Mouse (Mus musculus) limb, embryonic 15.5 days (tissue): ENCODE results near the gene Carf. TPM values are rescaled to one million over a fixed set of nuclear protein-coding genes. Genes with fewer than 3 reads are reported as not detected.

ENCODE experiments used
- ATAC-seq: fragments of 200-750 bp; cut with Nextera tagmentation; 2 replicates; pipeline ENCODE4 v1.8.0; 2017; ENCODE audit warnings: low read depth, moderate TSS enrichment; ENCODE audit not compliant: insufficient number of reproducible peaks, low FRiP score, low TSS enrichment
- H3K27ac ChIP-seq: fragments of 300-500 bp; sonication (generic); 2 replicates; pipeline ENCODE4 v1.5.1; 2015; ENCODE audit warnings: moderate library complexity, mild to moderate bottlenecking, inconsistent platforms
- H3K27me3 ChIP-seq: fragments of 300-500 bp; sonication (generic); 2 replicates; pipeline ENCODE4 v1.6.1; 2015; ENCODE audit warnings: inconsistent platforms
- H3K36me3 ChIP-seq: fragments of 300-500 bp; sonication (generic); 2 replicates; pipeline ENCODE4 v1.6.1; 2015; ENCODE audit warnings: inconsistent platforms
- H3K4me1 ChIP-seq: fragments of 300-500 bp; sonication (generic); 2 replicates; pipeline ENCODE4 v1.6.1; 2015; ENCODE audit warnings: inconsistent platforms
- H3K4me2 ChIP-seq: fragments of 300-500 bp; sonication (generic); 2 replicates; pipeline ENCODE4 v1.6.1; 2015; ENCODE audit warnings: mild to moderate bottlenecking, inconsistent platforms
- H3K4me3 ChIP-seq: fragments of 300-500 bp; sonication (generic); 2 replicates; pipeline ENCODE4 v1.5.1; 2015; ENCODE audit warnings: mild to moderate bottlenecking, inconsistent platforms
- H3K9ac ChIP-seq: fragments of 300-500 bp; sonication (generic); 2 replicates; pipeline ENCODE4 v1.6.1; 2015; ENCODE audit warnings: inconsistent platforms
- H3K9me3 ChIP-seq: fragments of 300-500 bp; sonication (generic); 2 replicates; pipeline ENCODE4 v1.6.1; 2016; ENCODE audit warnings: inconsistent platforms
- WGBS: fragments of 180-500 bp; shearing (Covaris S2); methylation state at CpG from one replicate; pipeline ENCODE4 v1.1.7; 2015; 5-methylcytosine and 5-hydroxymethylcytosine counted together
- polyA plus RNA-seq: library from polyadenylated mRNA; unstranded; fragments of >200 nt; fragmentation: Nextera tagmentation; extraction: Ambion mirVana; gene quantifications from 2 replicates; pipeline ENCODE4 v1.2.1, GENCODE M21; 2015

The Carf gene
- polyA plus RNA-seq, 1 experiment from 2014 or later, result 6.8 TPM

GRCm38 (mm10) chr1:60180784-60181221, 82.8 kb downstream of the Carf start:
- Histone ChIP-seq H3K4me1 (peaks cover 8% of the 10 kb centered on the region), H3K27me3 (no peaks in the 10 kb centered on the region), H3K4me2 (peak overlapping the region; percentile 51), H3K27ac (peak overlapping the region; percentile 97), H3K36me3 (no peaks in the 10 kb centered on the region), H3K9ac (peak overlapping the region; percentile 90), H3K4me3 (peak overlapping the region; percentile 95), H3K9me3 (no peaks in the 10 kb centered on the region)
- no peak; the same call in 1 of the 2 replicates for ATAC-seq
- under 1% methylated on average over 30 of the region's 30 CpGs for WGBS

- H3K9me3 ChIP-seq, result no peaks in the 10 kb centered on the region
- H3K9ac ChIP-seq, result no peak overlapping the region
- H3K27me3 ChIP-seq, result no peaks in the 10 kb centered on the region
- H3K4me1 ChIP-seq, result no peaks in the 10 kb centered on the region
- H3K36me3 ChIP-seq, result 0 out of 2 replicates have a peak, but pooled peaks cover 4% of the 10 kb centered on the region
- H3K4me2 ChIP-seq, result no peak overlapping the region
- ATAC-seq, result no peak
- H3K4me3 ChIP-seq, result no peak overlapping the region
- H3K27ac ChIP-seq, result no peak overlapping the region
Observed at GRCm38 (mm10) chr1:60188454-60188853, 90.4 kb downstream of the Carf start.

DNA sequence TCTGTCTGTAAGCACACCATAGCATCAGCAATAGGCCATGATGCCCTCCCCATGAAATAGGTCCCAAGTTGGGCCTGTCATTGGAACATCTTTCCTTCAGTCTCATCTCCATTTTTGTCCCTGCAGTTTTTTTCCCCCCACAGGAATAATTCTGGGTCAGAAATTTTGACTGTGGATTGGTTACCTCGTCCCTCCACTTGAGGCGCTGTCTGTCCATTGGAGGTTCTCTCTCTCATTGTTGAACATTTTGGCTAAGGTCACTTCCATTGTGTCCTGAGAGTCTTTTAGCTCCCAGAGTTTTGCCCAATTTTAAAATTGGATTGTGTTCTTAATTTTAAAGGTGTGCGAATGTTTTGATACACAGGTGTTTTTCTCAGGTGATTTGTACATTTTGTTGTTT, 98.8 kb downstream of the Carf start:
- 76% methylated on average over 3 of the region's 3 CpGs for WGBS

GRCm38 (mm10) chr1:60199006-60199405, 101.0 kb downstream of the Carf start:
- peaks cover 51% of the 10 kb centered on the region for H3K36me3 ChIP-seq

More for the DNA sequence above, 98.8 kb downstream of the Carf start:
- no peak overlapping the region for H3K4me2 ChIP-seq
- H3K27me3 ChIP-seq, result no peaks in the 10 kb centered on the region
- no peak overlapping the region for H3K9ac ChIP-seq
- ATAC-seq, result no peak
- H3K4me3 ChIP-seq, result no peak overlapping the region
- no peaks in the 10 kb centered on the region for H3K4me1 ChIP-seq
- no peaks in the 10 kb centered on the region for H3K9me3 ChIP-seq
- H3K36me3 ChIP-seq, result peaks cover 30% of the 10 kb centered on the region
- H3K27ac ChIP-seq, result no peak overlapping the region

More at GRCm38 (mm10) chr1:60199006-60199405, 101.0 kb downstream of the Carf start:
- H3K9ac ChIP-seq, result no peak overlapping the region
- H3K9me3 ChIP-seq, result no peaks in the 10 kb centered on the region
- no peak for ATAC-seq
- H3K4me2 ChIP-seq, result no peak overlapping the region
- no peaks in the 10 kb centered on the region for H3K27me3 ChIP-seq
- WGBS, result 72% methylated on average over 4 of the region's 4 CpGs
- no peaks in the 10 kb centered on the region for H3K4me1 ChIP-seq
- H3K27ac ChIP-seq, result no peak overlapping the region
- no peak overlapping the region for H3K4me3 ChIP-seq

Other genes starting within 250 kb of the Carf start
- 5.6 and 8.3 TPM in 2 replicates for gene Fam117b, start 185.2 kb upstream of the Carf start, polyA plus RNA-seq
- 0.84 and 1.0 TPM in 2 replicates for gene Ica1l, start 55.1 kb upstream of the Carf start, polyA plus RNA-seq
- 38.9 and 40.6 TPM in 2 replicates for gene Wdr12, start 398 bp downstream of the Carf start, polyA plus RNA-seq
- 5.7 and 6.5 TPM in 2 replicates for gene Nbeal1, start 82.4 kb downstream of the Carf start, polyA plus RNA-seq
- gene Cyp20a1, start 245.1 kb downstream of the Carf start, polyA plus RNA-seq, result 23.1 and 24.1 TPM in 2 replicates